Mouse (Mus musculus) retina, postnatal 1 day (tissue): ENCODE results near the gene Tldc2.

Experiments
- DNase-seq: peaks from one replicate; pipeline ENCODE4 v3.0.0-alpha.2; 2012

The Tldc2 gene

DNA sequence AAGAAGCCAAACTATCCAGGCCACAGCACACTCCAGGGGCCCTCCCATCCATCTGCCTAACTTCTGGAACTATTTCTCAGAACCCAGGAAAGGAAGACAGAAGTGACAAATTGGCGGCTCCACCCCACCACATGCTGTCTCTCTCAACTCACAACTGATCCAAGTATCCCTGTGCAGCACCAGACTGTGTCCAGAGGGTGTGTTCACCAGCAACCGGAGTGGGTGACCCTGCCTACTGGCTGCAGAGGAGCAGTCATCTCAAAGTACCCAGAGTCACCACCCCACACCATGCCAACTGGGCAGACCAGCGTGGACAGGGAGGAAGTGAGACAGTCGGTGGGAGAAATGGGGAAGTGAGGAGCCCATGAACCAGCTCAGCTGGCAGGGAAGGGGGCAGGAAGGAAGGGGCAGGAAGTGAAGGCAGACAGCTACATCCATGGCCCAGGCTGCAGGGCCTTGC is 23.6 kb upstream of the Tldc2 start:
- DNase-seq, result no peak

DNA sequence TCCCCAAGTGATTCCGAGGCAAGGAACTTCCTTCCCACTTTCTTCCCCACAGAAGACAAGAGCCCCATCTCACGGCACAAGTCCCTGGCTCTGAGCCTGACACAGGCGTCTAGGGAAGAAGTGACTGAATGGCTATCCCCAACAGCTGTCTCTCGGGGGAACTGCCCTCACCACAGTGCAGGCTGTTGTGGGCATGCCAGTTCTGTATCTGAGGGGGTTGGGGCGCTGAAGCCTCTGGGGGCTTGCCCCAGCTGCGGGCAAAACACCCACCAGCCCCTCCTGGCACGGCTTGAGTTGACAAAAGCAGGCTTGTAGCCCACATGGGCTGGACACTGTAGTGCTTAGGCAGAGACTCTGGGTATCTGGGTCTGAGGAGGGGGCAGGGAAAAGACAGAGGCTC is 22.7 kb upstream of the Tldc2 start:
- peak; percentile 28 for DNase-seq

DNA sequence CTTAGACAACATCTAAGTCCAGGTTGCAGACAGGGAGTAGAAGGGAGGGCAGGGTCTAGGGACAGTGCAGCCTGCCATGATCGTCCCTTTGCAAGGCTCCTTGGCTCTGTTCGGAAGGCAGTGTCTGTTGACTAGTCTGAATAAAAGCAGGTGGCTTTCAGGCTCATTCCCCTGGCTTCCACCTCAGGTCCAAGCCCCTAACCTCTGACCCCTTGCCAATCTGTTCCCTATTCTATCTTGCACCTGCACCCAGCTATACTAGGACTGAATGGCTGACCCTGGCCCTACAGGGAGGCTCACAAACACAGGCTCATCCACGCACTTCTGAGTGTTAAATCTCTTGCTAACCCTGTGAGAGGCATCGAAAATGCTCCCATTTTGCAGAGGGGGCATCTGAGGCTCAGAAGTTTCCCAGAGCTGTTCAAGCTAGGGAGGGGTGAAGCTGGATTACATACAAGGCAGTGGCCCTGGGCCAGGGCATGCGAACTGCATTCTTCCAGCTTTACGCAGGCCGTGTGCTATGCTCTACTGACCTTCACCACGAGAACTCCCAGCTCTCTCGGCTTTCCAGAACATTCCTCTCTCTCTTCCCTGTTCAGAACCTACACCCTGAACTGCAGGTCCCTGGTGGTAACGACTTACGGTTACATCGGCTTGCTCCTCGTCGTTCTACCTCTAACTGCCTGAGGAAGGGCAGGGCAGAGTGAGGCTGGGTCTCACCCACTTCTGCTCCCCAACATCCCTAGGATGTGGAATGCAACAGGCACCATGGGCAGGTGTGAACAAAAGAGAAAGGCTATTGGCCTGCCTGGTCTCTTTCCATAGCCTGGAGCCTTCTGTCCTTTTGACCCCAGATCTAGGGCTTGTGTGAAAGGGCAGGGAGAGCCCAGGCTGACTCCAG is 21.6 kb upstream of the Tldc2 start:
- DNase-seq, result no peak

DNA sequence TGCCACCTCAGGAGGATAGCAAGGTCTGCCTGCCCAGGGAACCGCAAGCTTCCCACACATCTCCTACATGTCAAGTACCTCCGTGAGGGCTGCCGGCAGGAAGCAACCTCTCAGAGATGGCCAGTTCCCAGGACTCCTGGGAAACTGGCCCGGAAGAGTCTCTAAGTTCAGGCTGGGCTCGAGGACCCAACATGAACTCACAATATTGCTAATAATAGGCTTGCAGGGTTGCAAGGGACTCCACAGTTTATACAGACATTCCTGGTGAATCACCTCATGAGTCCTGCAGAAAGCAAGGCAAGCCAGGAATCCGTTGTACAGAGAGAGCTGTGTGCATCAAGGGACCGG is 21.0 kb upstream of the Tldc2 start:
- no peak for DNase-seq

DNA sequence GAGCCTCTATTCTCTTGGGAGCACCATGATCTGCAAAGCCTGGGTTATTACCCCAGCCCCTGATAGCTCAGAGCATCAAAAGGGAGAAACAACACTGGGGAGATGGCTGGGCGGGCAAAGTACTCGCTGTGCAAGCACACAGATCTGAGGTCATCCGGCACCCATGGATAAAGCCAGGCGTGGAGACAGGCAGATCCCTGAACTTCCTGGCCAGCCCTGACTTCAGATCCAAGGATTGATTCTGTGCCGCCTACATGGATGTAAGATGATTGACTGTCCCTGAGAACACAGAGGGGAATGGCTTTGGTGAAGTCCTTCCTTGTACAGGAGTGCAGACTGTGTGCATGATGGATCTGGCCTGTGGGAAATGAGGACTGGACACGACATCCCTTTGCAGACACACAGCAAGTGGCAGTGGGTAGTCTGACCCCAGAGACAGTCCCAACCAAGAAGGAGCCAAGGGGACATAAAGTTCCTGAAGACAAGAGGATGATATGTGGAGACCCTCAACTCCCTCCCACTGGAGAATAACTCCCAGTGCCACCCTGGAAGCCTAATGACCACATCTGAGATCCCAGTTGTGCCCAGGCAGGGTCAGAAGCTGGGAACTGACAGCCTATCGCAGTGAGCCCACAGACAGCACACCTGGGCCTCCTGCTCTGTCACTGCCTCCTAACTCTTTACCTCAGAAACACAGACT is 20.0 kb upstream of the Tldc2 start:
- DNase-seq, result no peak

- DNase-seq, result no peak
Observed at GRCm38 (mm10) chr2:157068701-157069354, 18.0 kb upstream of the Tldc2 start.

DNA sequence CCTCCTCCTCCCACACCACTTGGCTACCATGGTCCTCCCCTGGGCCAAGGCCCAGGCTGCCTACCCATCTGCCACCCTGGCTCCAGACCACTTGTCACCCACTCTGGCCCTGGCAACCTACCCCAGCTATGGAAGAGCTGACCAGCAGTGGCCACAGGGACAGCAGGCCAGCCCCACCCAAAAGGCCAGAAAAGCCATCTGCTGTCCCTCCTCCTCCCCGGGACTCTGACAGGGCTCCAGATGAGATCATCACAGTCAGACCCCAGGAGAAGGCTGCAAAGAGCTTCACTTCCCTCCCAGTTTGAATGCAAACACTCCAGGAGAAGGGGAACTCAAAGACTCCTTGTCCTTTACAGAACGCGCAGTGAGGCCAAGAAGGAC is 17.5 kb upstream of the Tldc2 start:
- DNase-seq, result peak; percentile 61

DNA sequence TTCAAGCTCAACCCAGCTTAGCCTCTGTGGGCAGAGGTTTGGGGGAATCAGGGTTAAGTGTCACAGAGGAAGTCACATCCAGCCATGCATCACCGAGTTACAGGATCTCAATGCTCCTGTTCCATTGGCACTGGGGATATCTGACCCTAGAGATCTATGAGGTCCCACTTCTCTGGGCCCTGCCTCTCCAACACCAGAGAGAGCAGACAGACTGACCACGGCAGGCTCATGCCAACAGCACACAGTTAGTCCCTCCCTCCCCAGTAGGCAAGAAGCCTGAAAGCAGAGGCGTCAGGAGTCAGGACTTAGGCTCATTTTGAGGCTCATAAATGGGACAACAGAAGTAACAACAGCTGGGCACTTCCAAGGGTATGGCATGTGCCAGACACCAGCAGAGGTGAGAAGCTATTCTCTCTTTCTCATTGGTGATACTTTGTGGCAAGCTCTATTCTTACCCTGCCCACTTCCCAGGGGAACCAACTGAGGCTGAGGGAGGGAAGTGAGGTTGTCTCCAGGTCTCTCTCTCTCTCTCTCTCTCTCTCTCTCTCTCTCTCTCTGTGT is 17.0 kb upstream of the Tldc2 start:
- DNase-seq, result no peak

DNA sequence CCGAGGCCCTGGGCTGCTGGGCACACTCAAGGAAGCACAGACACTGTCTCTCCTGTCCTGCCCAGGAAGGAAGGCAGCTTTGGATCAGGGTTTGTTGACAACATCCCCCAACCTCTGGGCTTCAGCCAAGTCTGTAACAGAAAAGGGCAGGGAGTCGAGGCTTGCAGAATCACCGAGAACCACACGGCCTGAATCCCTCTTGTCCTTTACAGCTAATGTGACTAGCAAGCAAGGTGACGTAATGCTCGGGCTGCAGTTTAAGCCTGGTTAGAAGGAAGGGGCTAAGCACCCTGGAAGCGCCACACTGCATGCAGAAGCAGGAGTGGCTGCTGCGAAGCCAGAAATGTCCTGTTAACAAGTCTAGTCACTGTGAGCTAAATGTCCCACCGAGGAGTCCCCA is 16.5 kb upstream of the Tldc2 start:
- peak; percentile 47 for DNase-seq

DNA sequence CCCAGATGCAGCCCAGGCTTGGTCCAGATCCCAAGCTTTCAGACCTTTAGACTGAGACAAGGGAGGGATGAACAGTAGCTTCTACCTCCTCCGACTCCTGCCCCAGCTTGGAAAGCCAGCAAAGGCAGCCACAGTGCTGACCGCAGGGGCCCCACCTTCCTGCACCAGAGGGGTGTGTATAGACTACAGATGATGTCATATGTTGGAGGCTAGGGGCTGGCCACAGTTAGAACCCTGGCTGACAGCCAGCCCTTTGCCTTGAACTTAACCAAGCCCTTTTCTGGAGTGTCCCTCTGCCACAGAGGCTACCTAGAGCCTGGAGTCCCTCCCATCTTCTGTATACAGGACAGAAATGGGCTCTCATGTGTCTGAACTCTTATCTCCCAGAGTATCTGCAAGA is 15.3 kb upstream of the Tldc2 start:
- peak; percentile 61 for DNase-seq

DNA sequence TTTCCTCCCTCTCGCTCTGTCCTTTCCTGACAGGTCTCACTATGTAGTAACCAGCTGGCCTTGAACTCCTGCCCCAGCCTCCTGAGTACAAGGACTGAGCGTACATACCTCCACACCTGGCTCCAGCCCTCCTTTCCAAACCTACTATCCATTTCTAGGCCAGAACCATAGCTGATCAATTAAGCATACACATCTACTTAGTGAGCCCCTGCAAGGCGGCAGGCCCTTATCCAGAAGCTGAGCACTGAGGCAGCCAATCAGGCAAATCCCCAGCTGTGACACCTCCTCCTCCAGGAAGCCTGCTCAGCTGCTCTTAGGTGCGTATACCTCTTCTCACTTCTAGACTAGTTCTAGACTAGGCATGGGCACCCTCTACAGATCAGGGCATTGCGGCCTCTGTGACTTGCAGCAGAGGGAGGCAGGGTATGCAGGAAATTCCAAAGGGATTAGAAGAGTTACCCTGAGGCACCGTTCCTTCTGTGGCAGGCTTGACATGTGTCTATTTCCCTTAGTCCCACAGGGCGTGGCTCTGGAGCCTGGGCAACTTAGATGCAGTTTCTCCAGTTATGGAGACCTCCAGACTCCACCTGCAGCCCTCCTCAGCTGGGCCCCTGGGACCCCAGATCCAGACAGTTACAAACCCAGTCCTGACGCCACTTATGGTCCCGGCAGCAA is 14.4 kb upstream of the Tldc2 start:
- no peak for DNase-seq

GRCm38 (mm10) chr2:157073378-157074052 is 13.3 kb upstream of the Tldc2 start:
- peak; percentile 32 for DNase-seq

GRCm38 (mm10) chr2:157074186-157074724 is 12.6 kb upstream of the Tldc2 start:
- DNase-seq, result no peak

GRCm38 (mm10) chr2:157074772-157075171 is 12.1 kb upstream of the Tldc2 start:
- DNase-seq, result no peak

- DNase-seq, result no peak
Observed at GRCm38 (mm10) chr2:157075226-157075625, 11.6 kb upstream of the Tldc2 start.

DNA sequence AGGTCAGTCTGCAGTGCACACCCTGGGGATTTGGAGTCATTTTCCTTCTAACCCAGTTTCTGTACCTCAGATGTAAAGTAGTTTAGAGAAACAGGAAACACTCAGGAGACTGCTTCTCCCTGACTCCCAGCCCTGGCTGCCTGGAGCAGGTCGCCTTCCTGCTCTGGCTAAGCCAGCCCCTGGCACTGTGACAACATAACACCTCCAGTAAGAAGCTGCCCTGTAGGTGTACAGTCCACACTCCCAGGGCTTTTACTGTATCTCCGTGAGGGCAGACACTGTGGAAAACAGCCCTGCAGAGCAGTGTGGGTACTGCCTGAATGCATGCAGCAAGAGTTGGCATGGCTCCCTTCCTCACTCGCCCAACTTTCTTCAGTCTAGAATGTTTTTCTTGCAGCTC is 11.2 kb upstream of the Tldc2 start:
- no peak for DNase-seq

GRCm38 (mm10) chr2:157076585-157076984 is 10.3 kb upstream of the Tldc2 start:
- no peak for DNase-seq

DNA sequence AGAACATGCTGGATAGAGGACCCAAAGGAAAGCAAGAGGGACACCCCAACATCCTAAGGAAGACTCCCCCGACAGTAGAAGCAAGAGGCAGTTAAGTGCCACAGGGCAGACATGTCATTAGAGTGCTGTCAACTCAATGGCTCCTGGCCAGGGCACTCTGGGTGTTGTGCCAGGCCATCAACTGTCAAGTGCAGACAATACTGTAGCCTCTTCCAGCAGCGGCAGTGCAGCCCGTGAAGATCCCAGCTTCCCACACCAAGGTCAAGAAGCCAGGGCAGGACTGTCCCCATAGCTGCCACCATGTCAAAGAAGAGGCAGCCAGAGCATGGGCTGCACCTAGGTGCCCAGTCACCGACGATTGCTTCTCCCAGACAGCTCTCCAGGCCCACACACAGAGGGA is 9.7 kb upstream of the Tldc2 start:
- peak; percentile 48 for DNase-seq

- peak; percentile 85 for DNase-seq
Observed at GRCm38 (mm10) chr2:157077641-157078058, 9.2 kb upstream of the Tldc2 start.

DNA sequence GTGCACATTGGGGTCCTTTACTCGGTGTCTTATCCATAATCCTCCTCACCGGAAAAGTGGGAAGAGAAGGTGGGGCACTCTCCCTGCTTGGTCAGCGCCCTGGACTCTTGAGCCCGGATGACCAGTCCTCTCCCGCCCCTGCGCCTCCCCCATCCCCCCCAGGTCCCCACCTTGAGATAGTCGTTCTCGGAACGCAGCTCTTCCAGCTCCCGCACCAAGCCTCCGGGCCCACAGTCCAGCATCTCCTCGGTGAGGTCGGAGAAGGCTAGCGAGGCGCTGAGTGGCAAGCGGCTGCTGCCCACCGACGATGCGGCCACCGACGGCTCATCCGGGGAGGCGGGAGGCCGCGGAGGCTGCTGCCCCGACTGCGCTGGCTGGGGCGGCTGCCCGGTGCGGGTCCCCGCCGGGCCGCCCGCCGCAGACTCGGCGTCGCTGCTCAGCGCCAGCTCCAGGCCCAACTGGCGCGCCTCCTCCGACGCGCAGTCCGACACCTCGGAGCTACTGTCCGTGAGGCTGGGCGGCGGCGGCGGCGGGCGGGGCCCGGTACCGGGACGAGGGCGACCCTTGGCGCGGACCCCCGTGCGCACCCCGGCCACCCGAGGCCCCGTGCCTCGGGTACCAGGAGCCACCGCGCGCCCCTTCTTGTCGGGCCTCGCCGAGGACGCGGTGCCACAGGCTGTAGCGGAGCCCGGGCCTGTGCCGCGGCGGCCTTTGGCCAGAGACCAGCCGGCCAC is 8.6 kb upstream of the Tldc2 start:
- peak; percentile 42 for DNase-seq
